Mouse (Mus musculus) liver, postnatal 0 days (tissue): ENCODE measurements around the gene Fbrs. TPM values are rescaled to one million over a fixed set of nuclear protein-coding genes. Genes with fewer than 3 reads are reported as not detected.
A peak's percentile ranks its signal among the peaks of the same experiment; 100 is the strongest.
"Not testable (repeated sequence)": the region's sequence is repeated elsewhere in the genome, so short reads cannot be mapped to it uniquely, and the experiment has no call there.

Source experiments
- ATAC-seq: fragments of 200-750 bp; cut with Nextera tagmentation; 2 replicates; pipeline ENCODE4 v1.8.0; 2017; ENCODE audit warnings: mild to moderate bottlenecking, moderate library complexity
- DNase-seq: peaks from one replicate; pipeline ENCODE4 v3.0.0-alpha.2; 2016
- H3K27ac ChIP-seq: fragments of 300-500 bp; sonication (generic); 2 replicates; pipeline ENCODE4 v1.5.1; 2014; ENCODE audit warnings: antibody characterized with exemption, moderate library complexity, mild to moderate bottlenecking, low read depth
- H3K27me3 ChIP-seq: fragments of 300-500 bp; sonication (generic); 2 replicates; pipeline ENCODE4 v1.6.1; 2014; ENCODE audit warnings: low read length, control low read depth, mixed read lengths; ENCODE audit not compliant: insufficient read depth
- H3K36me3 ChIP-seq: fragments of 300-500 bp; sonication (generic); replicated peaks from 2 replicates; pipeline ENCODE4 v1.6.1; 2014; ENCODE audit warnings: mild to moderate bottlenecking, control low read depth, low read length, moderate library complexity, mixed read lengths; ENCODE audit not compliant: insufficient read depth
- H3K4me1 ChIP-seq: fragments of 300-500 bp; sonication (generic); 2 replicates; pipeline ENCODE4 v1.6.1; 2014; ENCODE audit warnings: antibody characterized with exemption, mild to moderate bottlenecking, control low read depth; ENCODE audit not compliant: insufficient read depth
- H3K4me2 ChIP-seq: fragments of 300-500 bp; sonication (generic); 2 replicates; pipeline ENCODE4 v1.6.1; 2014; ENCODE audit warnings: low read depth, mild to moderate bottlenecking, low read length, moderate library complexity, mixed read lengths
- H3K4me3 ChIP-seq: fragments of 300-500 bp; sonication (generic); 2 replicates; pipeline ENCODE4 v1.5.1; 2014; ENCODE audit warnings: low read depth, low read length
- H3K9ac ChIP-seq: fragments of 300-500 bp; sonication (generic); replicated peaks from 2 replicates; pipeline ENCODE4 v1.6.1; 2014; ENCODE audit warnings: mild to moderate bottlenecking, moderate library complexity
- H3K9me3 ChIP-seq: fragments of 300-500 bp; sonication (generic); 2 replicates; pipeline ENCODE4 v1.6.1; 2016; ENCODE audit warnings: mild to moderate bottlenecking, control low read depth, low read length, mixed read lengths
- CTCF ChIP-seq: sonication (generic); IDR thresholded peaks from 2 replicates; pipeline ENCODE4 v1.5.1; 2016; ENCODE audit warnings: antibody characterized with exemption, low read depth
- EP300 ChIP-seq: IDR thresholded peaks from 2 replicates; pipeline ENCODE4 v1.6.1; 2016; ENCODE audit warnings: antibody characterized with exemption, low read depth, mild to moderate bottlenecking
- WGBS: fragments of 180-500 bp; shearing (Covaris S2); extraction: QIAGEN DNeasy Blood & Tissue Kit; methylation state at CpG from one replicate; pipeline ENCODE4 v1.1.7; 2014; ENCODE audit not compliant: insufficient replicate concordance; 5-methylcytosine and 5-hydroxymethylcytosine counted together
- polyA plus RNA-seq: library from polyadenylated mRNA; unstranded; fragments of >200 nt; fragmentation: Nextera tagmentation; extraction: Ambion mirVana; gene quantifications from 2 replicates; pipeline ENCODE4 v1.2.1, GENCODE M21; 2015

The Fbrs gene
- polyA plus RNA-seq, 1 experiment from 2014 or later: 4.7 TPM

- peak overlapping the region; percentile 96 for H3K9ac ChIP-seq
- DNase-seq (peak; percentile 28), ATAC-seq (no peak)
- peak overlapping the region; percentile 78 for H3K4me2 ChIP-seq
- H3K4me1 ChIP-seq: peaks cover 26% of the 10 kb centered on the region
- peak overlapping the region; percentile 97 for H3K4me3 ChIP-seq
- no peaks in the 10 kb centered on the region for H3K9me3 ChIP-seq
- H3K36me3 ChIP-seq: peaks cover 54% of the 10 kb centered on the region
- H3K27ac ChIP-seq: peak overlapping the region; percentile 95
- no peak for TF ChIP-seq EP300
- TF ChIP-seq CTCF: no peak
- H3K27me3 ChIP-seq: no peaks in the 10 kb centered on the region
- 3% methylated on average over 47 of the region's 48 CpGs for WGBS
Measured at GRCm38 (mm10) chr7:127479318-127480225, 573 bp downstream of the Fbrs start.

GRCm38 (mm10) chr7:127480321-127480720 lies 1.3 kb downstream of the Fbrs start:
- no peak for TF ChIP-seq CTCF
- TF ChIP-seq EP300: no peak
- Histone ChIP-seq H3K4me2 (peak overlapping the region; percentile 78), H3K27ac (no peak overlapping the region), H3K36me3 (peaks cover 54% of the 10 kb centered on the region), H3K9me3 (no peaks in the 10 kb centered on the region), H3K4me1 (peaks cover 26% of the 10 kb centered on the region), H3K27me3 (no peaks in the 10 kb centered on the region), H3K4me3 (peak overlapping the region; percentile 97), H3K9ac (peak overlapping the region; percentile 96; the same call in 1 of the 2 replicates)
- WGBS: 14% methylated on average over 2 of the region's 2 CpGs
- ATAC-seq (no peak), DNase-seq (peak; percentile 41)

- H3K4me3 ChIP-seq: no peak overlapping the region
- TF ChIP-seq CTCF (0 out of 2 replicates have a peak, but pooled peaks have one; percentile 0), EP300 (no peak)
- DNase-seq (no peak), ATAC-seq (no peak)
- no peak overlapping the region for H3K27ac ChIP-seq
- no peaks in the 10 kb centered on the region for H3K9me3 ChIP-seq
- H3K9ac ChIP-seq: no peak overlapping the region
- H3K4me1 ChIP-seq: peaks cover 12% of the 10 kb centered on the region
- H3K36me3 ChIP-seq: peaks cover 85% of the 10 kb centered on the region
- no peak overlapping the region for H3K4me2 ChIP-seq
- WGBS: 87% methylated on average over 5 of the region's 5 CpGs
- no peaks in the 10 kb centered on the region for H3K27me3 ChIP-seq
Measured at GRCm38 (mm10) chr7:127485416-127485815, 6.4 kb downstream of the Fbrs start.

- H3K4me1 ChIP-seq, H3K9me3 ChIP-seq, ATAC-seq, H3K27me3 ChIP-seq, H3K9ac ChIP-seq, H3K4me3 ChIP-seq, H3K27ac ChIP-seq, H3K4me2 ChIP-seq, DNase-seq: not testable (repeated sequence)
- H3K36me3 ChIP-seq: peaks cover 86% of the 10 kb centered on the region
- WGBS: 81% methylated on average over 4 of the region's 5 CpGs
Measured at GRCm38 (mm10) chr7:127488364-127488763, 9.4 kb downstream of the Fbrs start.

- H3K36me3 ChIP-seq: peaks cover 75% of the 10 kb centered on the region
- TF ChIP-seq CTCF (no peak), EP300 (no peak)
- H3K9ac ChIP-seq: no peak overlapping the region
- H3K4me2 ChIP-seq: no peak overlapping the region
- no peaks in the 10 kb centered on the region for H3K9me3 ChIP-seq
- DNase-seq (no peak), ATAC-seq (peak; percentile 48; the same call in 1 of the 2 replicates)
- no peak overlapping the region for H3K4me3 ChIP-seq
- H3K27ac ChIP-seq: no peak overlapping the region
- no peaks in the 10 kb centered on the region for H3K27me3 ChIP-seq
- 94% methylated on average over 7 of the region's 7 CpGs for WGBS
- no peaks in the 10 kb centered on the region for H3K4me1 ChIP-seq
Measured at GRCm38 (mm10) chr7:127489982-127490381, 11.0 kb downstream of the Fbrs start.

GRCm38 (mm10) chr7:127491846-127492245 lies 12.8 kb downstream of the Fbrs start:
- TF ChIP-seq EP300: no peak
- Histone ChIP-seq H3K4me3 (no peak overlapping the region), H3K9me3 (no peaks in the 10 kb centered on the region), H3K9ac (no peak overlapping the region), H3K4me1 (no peaks in the 10 kb centered on the region), H3K4me2 (no peak overlapping the region), H3K36me3 (peaks cover 57% of the 10 kb centered on the region), H3K27me3 (no peaks in the 10 kb centered on the region), H3K27ac (no peak overlapping the region)
- ATAC-seq (no peak), DNase-seq (no peak)
- WGBS: 91% methylated on average over 3 of the region's 3 CpGs
